Mouse (Mus musculus) heart, postnatal 0 days (tissue): ENCODE results near the gene Vgf.

Source experiments
- CTCF ChIP-seq: IDR thresholded peaks from 2 replicates; pipeline ENCODE4 v1.5.1; 2016; ENCODE audit warnings: antibody characterized with exemption, control low read depth, low read depth
- EP300 ChIP-seq: IDR thresholded peaks from 2 replicates; pipeline ENCODE4 v1.6.1; 2016; ENCODE audit warnings: antibody characterized with exemption, low read depth

- TF ChIP-seq EP300 (no peak), CTCF (no peak)
Measured at GRCm38 (mm10) chr5:137065454-137065853, 39.3 kb downstream of the Vgf start.
